Mouse (Mus musculus) bone marrow macrophage, adult 2 months (primary cell): Measurements from ENCODE around the gene Enkur. TPM values are rescaled to one million over a fixed set of nuclear protein-coding genes. Genes with fewer than 3 reads are reported as not detected.
"Not testable (repeated sequence)": the region's sequence is repeated elsewhere in the genome, so short reads cannot be mapped to it uniquely, and the experiment has no call there.

Experiments used
- H3K27ac ChIP-seq: 2 replicates; pipeline ENCODE4 v1.5.1; 2012; ENCODE audit warnings: low read depth, low read length; ENCODE audit not compliant: insufficient read depth
- H3K4me1 ChIP-seq: 2 replicates; pipeline ENCODE4 v1.6.1; 2012; ENCODE audit warnings: low read length; ENCODE audit not compliant: control insufficient read depth, insufficient read depth
- H3K4me3 ChIP-seq: 2 replicates; pipeline ENCODE4 v1.5.1; 2012; ENCODE audit warnings: mild to moderate bottlenecking, low read length, moderate library complexity; ENCODE audit not compliant: insufficient read depth
- CTCF ChIP-seq: IDR thresholded peaks from 2 replicates; pipeline ENCODE4 v1.5.1; 2012; ENCODE audit warnings: low read depth, mild to moderate bottlenecking, low read length, moderate library complexity
- POLR2A ChIP-seq: IDR thresholded peaks from 2 replicates; pipeline ENCODE4 v1.6.1; 2012; ENCODE audit warnings: mild to moderate bottlenecking, low read depth, low read length, borderline replicate concordance
- polyA plus RNA-seq: library from polyadenylated mRNA; stranded (reverse); fragments of >200 nt; gene quantifications from 2 replicates; pipeline ENCODE4 v1.2.4, GENCODE M21; 2012; ENCODE audit not compliant: missing spikeins, insufficient read depth, insufficient read length

Gene Enkur
- 0.72 TPM in 1 of 2 replicates, not detected in the other for polyA plus RNA-seq

GRCm38 (mm10) chr2:21204912-21205830, at the start of gene Enkur, which contains the start of gene Thnsl1:
Enkur (minus strand) TSS chr2:21205365.
Thnsl1 (plus strand) TSS chr2:21205724.
- Histone ChIP-seq H3K4me3 (peak within 1 kb of the TSS; percentile 83), H3K4me1 (peaks cover 4% of the 10 kb centered on the region), H3K27ac (peak within 1 kb of the TSS; percentile 41; the same call in 1 of the 2 replicates)
- TF ChIP-seq CTCF = no peak
- no peak for TF ChIP-seq POLR2A

DNA sequence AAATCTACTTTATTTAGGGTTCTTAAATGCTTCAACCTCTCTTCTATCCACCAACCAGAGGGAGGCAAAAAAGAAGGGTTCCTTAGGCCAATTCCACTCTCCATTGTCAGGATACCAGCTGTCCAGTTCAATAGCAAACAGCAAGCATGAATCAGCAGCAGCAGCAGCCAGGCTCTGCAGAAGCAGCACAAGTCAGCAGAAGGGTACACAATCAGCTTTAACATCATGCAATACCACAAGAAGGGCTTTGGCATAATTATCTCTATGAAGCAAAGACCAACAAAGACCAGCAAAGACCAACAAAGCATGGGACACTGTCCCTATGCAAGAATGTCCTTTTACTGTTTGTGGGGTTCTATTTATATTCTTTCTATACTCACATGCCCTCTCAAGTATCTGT, 49.1 kb upstream of the Enkur start:
- no peaks in the 10 kb centered on the region for H3K4me1 ChIP-seq
- TF ChIP-seq CTCF (no peak), POLR2A (no peak)
- H3K27ac ChIP-seq = no peak overlapping the region
- H3K4me3 ChIP-seq = no peak overlapping the region

DNA sequence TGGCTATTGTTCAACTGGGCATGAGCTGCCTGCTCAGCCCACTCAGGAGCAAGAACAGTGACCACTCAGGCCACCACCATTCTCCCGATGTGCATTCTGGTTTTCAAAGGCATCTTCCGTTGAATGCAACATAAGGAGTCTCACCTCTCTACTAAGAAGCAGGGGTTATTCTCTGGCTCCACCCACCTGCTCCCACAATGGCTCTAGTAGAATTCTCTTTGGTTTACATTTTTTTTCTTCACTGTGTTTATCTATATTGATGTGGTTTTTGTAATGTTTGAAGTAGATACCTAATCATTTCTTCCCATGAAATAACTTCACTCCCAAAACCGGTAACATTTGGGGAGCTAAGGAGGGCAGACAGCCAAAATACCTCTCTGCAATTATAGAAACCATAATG, 48.5 kb upstream of the Enkur start:
- TF ChIP-seq POLR2A (no peak), CTCF (no peak)
- H3K4me1 ChIP-seq = no peaks in the 10 kb centered on the region
- no peak overlapping the region for H3K27ac ChIP-seq
- H3K4me3 ChIP-seq = no peak overlapping the region

GRCm38 (mm10) chr2:21245477-21246102, 40.4 kb upstream of the Enkur start:
- no peak overlapping the region for H3K27ac ChIP-seq
- H3K4me1 ChIP-seq = no peaks in the 10 kb centered on the region
- TF ChIP-seq CTCF = no peak
- no peak overlapping the region for H3K4me3 ChIP-seq

DNA sequence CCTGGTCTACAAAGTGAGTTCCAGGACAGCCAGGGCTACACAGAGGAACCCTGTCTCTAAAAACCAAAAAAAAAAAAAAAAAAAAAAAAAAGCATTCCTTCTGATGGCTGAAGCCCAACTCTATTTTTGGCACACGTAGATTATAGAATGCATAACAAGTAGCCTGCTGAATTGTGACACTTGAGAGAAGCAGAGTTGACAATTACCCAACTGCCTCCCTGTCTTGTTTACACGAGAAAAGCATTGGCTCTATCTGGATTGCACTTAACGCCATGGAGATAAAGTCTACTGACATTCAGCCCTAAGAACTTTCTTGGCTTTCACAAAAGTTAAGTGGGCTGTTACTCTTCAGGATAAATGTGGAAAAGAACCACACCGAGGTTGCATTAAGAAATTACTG, 39.8 kb upstream of the Enkur start:
- TF ChIP-seq POLR2A (no peak), CTCF (no peak)
- Histone ChIP-seq H3K27ac (no peak overlapping the region), H3K4me1 (no peaks in the 10 kb centered on the region), H3K4me3 (no peak overlapping the region)

- not testable (repeated sequence) for H3K27ac ChIP-seq, H3K4me3 ChIP-seq, H3K4me1 ChIP-seq
Measured at GRCm38 (mm10) chr2:21244104-21244503, 38.9 kb upstream of the Enkur start.

DNA sequence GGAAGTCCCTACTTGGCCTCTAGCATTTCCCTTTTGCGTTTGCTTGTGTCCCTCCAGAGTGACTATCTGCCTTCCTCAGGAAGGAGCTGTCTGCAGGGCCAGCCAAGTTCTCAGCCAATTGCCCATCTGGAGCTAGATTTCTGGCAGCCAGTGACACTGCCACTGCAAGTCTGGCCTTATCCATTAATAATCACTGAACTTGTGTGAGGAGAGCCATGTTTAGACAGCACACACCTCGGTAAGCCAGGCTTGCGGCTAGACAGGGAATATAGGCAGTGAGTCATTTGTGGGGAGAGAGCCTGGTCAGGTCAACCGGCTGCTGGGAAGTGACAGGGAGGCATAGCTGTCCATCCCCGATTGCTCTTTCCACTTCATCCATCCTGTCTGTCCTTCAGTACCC, 31.7 kb upstream of the Enkur start:
- Histone ChIP-seq H3K4me3 (no peak overlapping the region), H3K4me1 (peaks cover 6% of the 10 kb centered on the region; the same call in 1 of the 2 replicates), H3K27ac (no peak overlapping the region)
- no peak for TF ChIP-seq CTCF
- no peak for TF ChIP-seq POLR2A

- TF ChIP-seq POLR2A (no peak), CTCF (no peak)
- H3K27ac ChIP-seq = no peak overlapping the region
- H3K4me1 ChIP-seq = peaks cover 6% of the 10 kb centered on the region; the same call in 1 of the 2 replicates
- H3K4me3 ChIP-seq = no peak overlapping the region
Measured at GRCm38 (mm10) chr2:21235844-21236386, 30.8 kb upstream of the Enkur start.

- no peak overlapping the region for H3K27ac ChIP-seq
- H3K4me3 ChIP-seq = no peak overlapping the region
- peaks cover 6% of the 10 kb centered on the region; the same call in 1 of the 2 replicates for H3K4me1 ChIP-seq
- TF ChIP-seq CTCF = no peak
- TF ChIP-seq POLR2A = no peak
Measured at GRCm38 (mm10) chr2:21234871-21235648, 29.9 kb upstream of the Enkur start.
